Mouse (Mus musculus) gastrocnemius, postnatal 4 days (tissue): ENCODE data around the gene Znrf1. TPM values are rescaled to one million over a fixed set of nuclear protein-coding genes. Genes with fewer than 3 reads are reported as not detected.

ENCODE experiments used
- DNase-seq, 2 experiments: peaks; one replicate each; pipeline ENCODE4 v3.0.0; 2021 to 2022; ENCODE audit warnings: low spot score in 2 of 2, mixed read lengths in 2 of 2
- total RNA-seq, 2 experiments: library from RNA; stranded (reverse); gene quantifications; 2 replicates each; pipeline ENCODE4 v1.2.3; 2021

Znrf1 gene
- total RNA-seq, 2 experiments from 2014 or later: 69.2 to 70.8 TPM

GRCm38 (mm10) chr8:111567571-111567970 lies 31.7 kb downstream of the Znrf1 start:
- DNase-seq: no peak

- DNase-seq: no peak
Measured at GRCm38 (mm10) chr8:111568029-111568428, 32.1 kb downstream of the Znrf1 start.

GRCm38 (mm10) chr8:111569926-111570325 lies 34.0 kb downstream of the Znrf1 start:
- no peak for DNase-seq

- DNase-seq: no peak
Measured at GRCm38 (mm10) chr8:111570432-111570831, 34.5 kb downstream of the Znrf1 start.

DNA sequence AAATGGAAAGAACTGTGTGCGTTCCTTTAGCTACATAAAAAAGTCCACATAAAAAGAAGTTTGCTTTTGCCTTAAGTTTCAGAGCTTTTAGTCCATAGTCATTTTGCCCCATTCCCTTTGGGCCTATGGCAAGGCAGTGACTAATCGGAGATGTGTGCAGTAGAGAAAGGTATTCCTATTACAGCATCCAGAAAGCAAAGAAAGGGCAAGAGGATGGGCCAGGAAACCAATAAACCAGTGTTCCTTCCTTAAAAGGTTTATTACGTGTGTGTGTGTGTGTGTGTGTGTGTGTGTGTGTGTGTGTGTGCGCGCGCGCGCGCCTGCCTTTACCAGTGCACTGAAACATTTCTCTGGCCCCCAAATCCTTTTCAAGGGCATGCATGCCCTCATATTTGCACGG lies 35.8 kb downstream of the Znrf1 start:
- no peak for DNase-seq

GRCm38 (mm10) chr8:111572431-111572830 lies 36.5 kb downstream of the Znrf1 start:
- no peak for DNase-seq

DNA sequence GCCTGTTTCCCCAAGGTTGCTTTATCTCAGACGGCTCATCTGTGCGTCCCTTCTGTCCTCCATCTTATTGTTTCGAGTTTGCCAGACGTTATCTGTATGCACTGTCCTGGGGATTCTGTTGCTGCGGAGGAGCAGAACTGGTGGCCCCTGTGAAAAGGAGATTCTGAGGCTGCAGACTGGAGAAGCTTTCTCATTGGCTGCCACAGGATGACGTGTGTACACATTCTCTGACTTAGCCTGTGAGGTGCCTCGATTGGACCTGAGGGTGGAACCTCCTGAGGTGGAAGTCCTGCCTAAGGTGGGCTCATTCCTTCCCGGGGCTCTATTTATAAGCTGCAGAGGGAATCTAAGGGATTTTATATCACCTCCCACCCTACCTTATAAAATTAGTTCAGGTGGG lies 37.7 kb downstream of the Znrf1 start:
- no peak for DNase-seq

GRCm38 (mm10) chr8:111574016-111574415 lies 38.1 kb downstream of the Znrf1 start:
- DNase-seq: no peak

DNA sequence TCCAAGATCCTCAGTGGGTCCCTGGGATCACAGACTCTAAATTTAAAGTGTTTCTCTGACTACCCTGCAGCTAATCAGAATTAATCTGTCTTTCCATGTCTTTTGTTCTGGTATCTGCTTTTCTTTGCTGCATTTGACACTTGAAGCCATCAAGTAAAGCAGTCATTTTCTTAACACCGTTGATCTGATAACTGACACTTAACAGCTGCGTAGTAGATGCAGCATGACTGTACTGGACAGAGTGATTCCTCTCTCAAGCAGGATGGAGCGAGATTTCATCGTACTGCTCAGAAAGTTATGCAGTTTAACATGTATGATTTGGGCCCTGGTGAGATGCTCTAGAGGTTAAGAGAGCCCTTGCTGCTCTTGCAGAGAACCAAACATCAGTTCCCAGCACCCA lies 39.6 kb downstream of the Znrf1 start:
- no peak for DNase-seq

DNA sequence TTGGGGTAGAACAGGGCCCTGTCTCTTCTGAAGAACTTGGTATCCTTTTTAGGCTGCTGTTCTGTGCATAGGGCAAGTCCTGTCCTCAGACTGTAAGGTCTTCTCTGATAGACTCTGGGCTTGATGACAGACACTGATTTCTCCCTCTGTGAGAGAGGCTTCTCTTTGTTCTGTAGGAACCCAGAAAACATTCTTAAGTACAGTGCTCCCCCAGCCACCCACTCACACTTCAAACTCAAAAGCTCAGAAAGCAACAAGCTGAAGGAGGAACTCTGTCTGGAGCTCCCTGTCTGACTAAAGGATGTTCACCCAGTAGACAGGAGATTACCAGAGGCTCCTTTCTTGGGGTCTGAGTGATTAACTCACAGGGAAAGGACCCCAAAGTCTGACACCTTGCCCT lies 40.6 kb downstream of the Znrf1 start:
- no peak for DNase-seq

- no peak for DNase-seq
Measured at GRCm38 (mm10) chr8:111577880-111578533, 42.1 kb downstream of the Znrf1 start.

DNA sequence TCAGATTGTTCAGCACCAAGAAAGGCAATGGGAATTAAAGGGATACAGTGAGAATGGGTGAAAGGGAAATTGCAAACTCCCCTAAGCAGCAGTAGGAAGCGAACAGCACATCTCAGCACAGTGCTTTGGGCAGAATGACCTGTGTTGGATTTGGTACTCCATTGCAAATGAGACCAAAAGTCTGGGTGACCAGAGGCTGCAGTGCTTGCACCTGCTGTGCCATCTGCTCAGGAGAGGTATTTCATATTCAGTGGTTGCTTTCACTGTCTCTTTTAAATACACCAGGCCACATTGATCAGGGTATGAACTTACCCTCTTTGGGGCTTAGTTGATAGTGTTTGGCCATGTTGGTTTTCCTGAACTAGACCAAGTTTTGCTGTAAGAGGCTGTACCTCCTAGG lies 43.4 kb downstream of the Znrf1 start:
- no peak for DNase-seq

- DNase-seq: no peak
Measured at GRCm38 (mm10) chr8:111580306-111580705, 44.4 kb downstream of the Znrf1 start.

- no peak for DNase-seq
Measured at GRCm38 (mm10) chr8:111582386-111582785, 46.5 kb downstream of the Znrf1 start.

- DNase-seq: no peak
Measured at GRCm38 (mm10) chr8:111584946-111585345, 49.0 kb downstream of the Znrf1 start.

DNA sequence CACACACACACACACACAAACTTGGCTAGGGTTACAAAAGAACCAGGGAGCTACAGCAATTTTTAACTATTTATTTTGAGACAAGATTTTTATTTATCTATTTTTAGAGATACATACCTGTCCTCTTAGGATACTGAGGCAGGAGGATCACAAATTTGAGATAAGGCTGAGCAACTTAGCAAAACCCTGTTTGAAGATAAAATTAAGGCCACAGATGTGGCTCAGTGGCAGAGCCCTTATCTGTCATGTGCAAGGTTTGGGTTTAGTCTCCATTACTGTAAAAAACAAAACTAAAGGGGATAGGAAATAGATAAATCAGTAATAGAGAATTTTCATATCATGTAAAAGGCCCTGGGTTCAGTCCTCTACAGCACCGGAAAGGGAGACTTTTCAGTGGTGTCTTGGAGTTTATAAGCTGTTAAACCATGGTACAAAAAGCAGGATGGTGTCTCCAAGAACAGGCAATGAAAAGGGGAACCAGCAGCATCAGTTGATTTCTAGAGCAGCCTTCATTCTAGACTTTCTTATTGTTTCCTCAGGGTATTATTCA lies 51.7 kb downstream of the Znrf1 start:
- no peak for DNase-seq

- DNase-seq: no peak
Measured at GRCm38 (mm10) chr8:111588336-111588735, 52.4 kb downstream of the Znrf1 start.

DNA sequence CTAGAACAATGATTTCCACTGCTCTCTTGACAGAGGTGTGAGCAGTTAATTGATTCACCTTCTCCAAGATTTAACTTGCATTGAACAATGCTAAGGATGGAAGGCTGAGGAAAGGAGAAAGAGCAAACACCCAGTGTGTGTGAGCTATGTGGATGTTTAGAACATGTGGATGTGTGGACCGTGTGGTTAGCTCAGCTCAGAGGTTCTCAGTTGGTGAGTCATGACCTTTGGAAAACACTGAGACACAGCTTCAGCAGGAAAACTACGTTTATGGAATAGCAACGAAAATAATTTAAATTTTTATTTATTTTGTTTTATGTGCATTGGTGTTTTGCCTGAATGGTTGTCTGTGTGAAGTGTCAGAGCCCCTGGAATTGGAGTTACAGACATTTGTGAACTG lies 54.3 kb downstream of the Znrf1 start:
- no peak for DNase-seq

GRCm38 (mm10) chr8:111591176-111591575 lies 55.3 kb downstream of the Znrf1 start:
- no peak for DNase-seq

- DNase-seq: no peak
Measured at GRCm38 (mm10) chr8:111592390-111592910, 56.6 kb downstream of the Znrf1 start.

- no peak for DNase-seq
Measured at GRCm38 (mm10) chr8:111594044-111594840, 58.3 kb downstream of the Znrf1 start.

GRCm38 (mm10) chr8:111594951-111595350 lies 59.1 kb downstream of the Znrf1 start:
- DNase-seq: no peak
